Mouse (Mus musculus) MEL (cell line): ENCODE measurements around the gene Leng1. TPM values are rescaled to one million over a fixed set of nuclear protein-coding genes. Genes with fewer than 3 reads are reported as not detected.

Experiments
- DNase-seq: peaks from one replicate; pipeline ENCODE4 v3.0.0; 2011; ENCODE audit warnings: low read depth, low spot score
- H3K27ac ChIP-seq: 2 replicates; pipeline ENCODE4 v1.5.1; 2012; ENCODE audit warnings: low read depth, mild to moderate bottlenecking, control low read depth, low read length, moderate library complexity; ENCODE audit not compliant: control insufficient read depth
- H3K27me3 ChIP-seq, 2 experiments: fragments of 150-350 bp in 1 of 2; sonication (generic) in 1 of 2; 2 replicates each; pipeline ENCODE4 v1.6.1; 2012; ENCODE audit warnings: low read length in 2 of 2, mild to moderate bottlenecking in 2 of 2, improper control_type of control experiment in 1 of 2, moderate library complexity in 1 of 2; ENCODE audit not compliant: insufficient read depth in 2 of 2, control insufficient read depth in 1 of 2
- H3K36me3 ChIP-seq, 2 experiments: 2 replicates each; pipeline ENCODE4 v1.6.1; 2012 to 2014; ENCODE audit warnings: low read length in 2 of 2, improper control_type of control experiment in 1 of 2, inconsistent platforms in 1 of 2, mild to moderate bottlenecking in 1 of 2; ENCODE audit not compliant: insufficient read depth in 2 of 2, control insufficient read depth in 1 of 2
- H3K4me1 ChIP-seq, 2 experiments: fragments of 150-350 bp in 1 of 2; sonication (generic) in 1 of 2; 2 replicates each; pipeline ENCODE4 v1.6.1; 2012; ENCODE audit warnings: low read length in 2 of 2, improper control_type of control experiment in 1 of 2, mild to moderate bottlenecking in 1 of 2; ENCODE audit not compliant: insufficient read depth in 2 of 2, control insufficient read depth in 1 of 2
- H3K4me3 ChIP-seq, 2 experiments: fragments of 150-350 bp in 1 of 2; sonication (generic) in 1 of 2; 2 replicates each; pipeline ENCODE4 v1.5.1; 2012; ENCODE audit warnings: low read depth in 2 of 2, low read length in 2 of 2, mild to moderate bottlenecking in 2 of 2, moderate library complexity in 2 of 2, control low read depth in 1 of 2, improper control_type of control experiment in 1 of 2; ENCODE audit not compliant: control insufficient read depth in 1 of 2, insufficient read depth in 1 of 2
- H3K79me2 ChIP-seq: 2 replicates; pipeline ENCODE4 v1.6.1; 2012; ENCODE audit warnings: mild to moderate bottlenecking, low read length, moderate library complexity; ENCODE audit not compliant: control insufficient read depth, poor library complexity, insufficient read depth
- H3K9ac ChIP-seq: 2 replicates; pipeline ENCODE4 v1.6.1; 2012; ENCODE audit warnings: low read depth, mild to moderate bottlenecking, control low read depth, low read length, moderate library complexity; ENCODE audit not compliant: control insufficient read depth, poor library complexity, severe bottlenecking
- H3K9me3 ChIP-seq: fragments of 150-350 bp; sonication (generic); replicated peaks from 2 replicates; pipeline ENCODE4 v1.6.1; 2012; ENCODE audit warnings: mild to moderate bottlenecking, low read length, improper control_type of control experiment, moderate library complexity; ENCODE audit not compliant: insufficient read depth
- CHD1 ChIP-seq: IDR thresholded peaks from 2 replicates; pipeline ENCODE4 v1.6.1; 2012; ENCODE audit warnings: low read depth, mild to moderate bottlenecking, inconsistent platforms, low read length, improper control_type of control experiment
- CHD2 ChIP-seq: IDR thresholded peaks from 2 replicates; pipeline ENCODE4 v1.6.1; 2011; ENCODE audit warnings: low read length, improper control_type of control experiment
- ETS1 ChIP-seq: IDR thresholded peaks from 2 replicates; pipeline ENCODE4 v1.6.1; 2012; ENCODE audit warnings: low read depth, mild to moderate bottlenecking, inconsistent platforms, low read length, improper control_type of control experiment, moderate library complexity
- GATA1 ChIP-seq: IDR thresholded peaks from 2 replicates; pipeline ENCODE4 v1.6.1; 2011; ENCODE audit warnings: low read depth, low read length, improper control_type of control experiment
- HCFC1 ChIP-seq: IDR thresholded peaks from 2 replicates; pipeline ENCODE4 v1.6.1; 2012; ENCODE audit warnings: low read depth, mild to moderate bottlenecking, inconsistent platforms, low read length, improper control_type of control experiment, moderate library complexity
- JUND ChIP-seq: IDR thresholded peaks from 2 replicates; pipeline ENCODE4 v1.6.1; 2011; ENCODE audit warnings: low read depth, mild to moderate bottlenecking, improper control_type of control experiment, low read length
- KAT2A ChIP-seq: conservative IDR thresholded peaks from 2 replicates; pipeline ENCODE4 v1.6.1; 2012; ENCODE audit warnings: low read depth, low read length, improper control_type of control experiment, inconsistent platforms
- MAFK ChIP-seq: IDR thresholded peaks from 2 replicates; pipeline ENCODE4 v1.6.1; 2011; ENCODE audit warnings: low read depth, mild to moderate bottlenecking, low read length, improper control_type of control experiment, borderline replicate concordance
- MAX ChIP-seq: IDR thresholded peaks from 2 replicates; pipeline ENCODE4 v1.6.1; 2011; ENCODE audit warnings: low read length, improper control_type of control experiment
- MXI1 ChIP-seq: IDR thresholded peaks from 2 replicates; pipeline ENCODE4 v1.6.1; 2011; ENCODE audit warnings: mild to moderate bottlenecking, low read depth, low read length, improper control_type of control experiment
- MYB ChIP-seq: IDR thresholded peaks from 2 replicates; pipeline ENCODE4 v1.6.1; 2011; ENCODE audit warnings: mild to moderate bottlenecking, low read depth, low read length, improper control_type of control experiment
- MYC ChIP-seq: IDR thresholded peaks from 2 replicates; pipeline ENCODE4 v1.6.1; 2011; ENCODE audit warnings: low read depth, mild to moderate bottlenecking, low read length, improper control_type of control experiment, moderate library complexity
- NELFE ChIP-seq: IDR thresholded peaks from 2 replicates; pipeline ENCODE4 v1.6.1; 2011; ENCODE audit warnings: low read depth, low read length, improper control_type of control experiment
- POLR2A ChIP-seq, 2 experiments: IDR thresholded peaks; 2 replicates each; pipeline ENCODE4 v1.6.1; 2011 to 2012; ENCODE audit warnings: low read length in 2 of 2, mild to moderate bottlenecking in 2 of 2, control low read depth in 1 of 2, improper control_type of control experiment in 1 of 2, low read depth in 1 of 2, moderate library complexity in 1 of 2; ENCODE audit not compliant: control insufficient read depth in 1 of 2, insufficient read depth in 1 of 2, poor library complexity in 1 of 2
- POLR2AphosphoS2 ChIP-seq: IDR thresholded peaks from 2 replicates; pipeline ENCODE4 v1.6.1; 2011; ENCODE audit warnings: low read length, improper control_type of control experiment
- POLR2AphosphoS5 ChIP-seq: IDR thresholded peaks from 2 replicates; pipeline ENCODE4 v1.6.1; 2012; ENCODE audit warnings: low read depth, borderline replicate concordance, mild to moderate bottlenecking, inconsistent platforms, low read length, moderate library complexity, mixed read lengths
- TAL1 ChIP-seq: IDR thresholded peaks from 2 replicates; pipeline ENCODE4 v1.6.1; 2012; ENCODE audit warnings: mild to moderate bottlenecking, inconsistent platforms, low read length, moderate library complexity, mixed read lengths
- TCF12 ChIP-seq: IDR thresholded peaks from 2 replicates; pipeline ENCODE4 v1.6.1; 2014; ENCODE audit warnings: low read depth, mild to moderate bottlenecking, inconsistent platforms, low read length, improper control_type of control experiment, moderate library complexity
- USF1 ChIP-seq: IDR thresholded peaks from 2 replicates; pipeline ENCODE4 v1.6.1; 2014; ENCODE audit warnings: low read depth, mild to moderate bottlenecking, inconsistent platforms, low read length, improper control_type of control experiment, moderate library complexity
- USF2 ChIP-seq, 2 experiments: IDR thresholded peaks; 2 replicates each; pipeline ENCODE4 v1.6.1; 2011 to 2012; ENCODE audit warnings: improper control_type of control experiment in 2 of 2, low read length in 2 of 2, borderline replicate concordance in 1 of 2, inconsistent platforms in 1 of 2, low read depth in 1 of 2, mild to moderate bottlenecking in 1 of 2; ENCODE audit not compliant: insufficient read depth in 1 of 2
- ZC3H11A ChIP-seq: IDR thresholded peaks from 2 replicates; pipeline ENCODE4 v1.6.1; 2012; ENCODE audit warnings: low read depth, mild to moderate bottlenecking, inconsistent platforms, low read length, improper control_type of control experiment
- ZMIZ1 ChIP-seq: IDR thresholded peaks from 2 replicates; pipeline ENCODE4 v1.6.1; 2012; ENCODE audit warnings: low read depth, mild to moderate bottlenecking, inconsistent platforms, low read length, improper control_type of control experiment, moderate library complexity
- ZNF384 ChIP-seq: IDR thresholded peaks from 2 replicates; pipeline ENCODE4 v1.6.1; 2012; ENCODE audit warnings: low read depth, mild to moderate bottlenecking, inconsistent platforms, low read length, improper control_type of control experiment
- polyA plus RNA-seq, 2 experiments: library from polyadenylated mRNA; stranded (reverse) in 1 of 2; unstranded in 1 of 2; fragments of >175 nt in 1 of 2; fragments of >200 nt in 1 of 2; gene quantifications; 2 replicates each; pipeline versions ENCODE4 v1.2.1 to v1.2.4; 2012; ENCODE audit warnings: low replicate concordance in 2 of 2, low read depth in 1 of 2; ENCODE audit not compliant: insufficient read length in 2 of 2, insufficient read depth in 1 of 2, missing spikeins in 1 of 2
- total RNA-seq: library from RNA; depleted of rRNA; stranded (reverse); fragments of 300-350 nt; gene quantifications from 2 replicates; pipeline ENCODE4 v1.2.3, GENCODE M21; 2012

Leng1 gene
- total and polyA plus RNA-seq, 3 experiments: 11.0 to 11.3 TPM; not detected in 1

DNA sequence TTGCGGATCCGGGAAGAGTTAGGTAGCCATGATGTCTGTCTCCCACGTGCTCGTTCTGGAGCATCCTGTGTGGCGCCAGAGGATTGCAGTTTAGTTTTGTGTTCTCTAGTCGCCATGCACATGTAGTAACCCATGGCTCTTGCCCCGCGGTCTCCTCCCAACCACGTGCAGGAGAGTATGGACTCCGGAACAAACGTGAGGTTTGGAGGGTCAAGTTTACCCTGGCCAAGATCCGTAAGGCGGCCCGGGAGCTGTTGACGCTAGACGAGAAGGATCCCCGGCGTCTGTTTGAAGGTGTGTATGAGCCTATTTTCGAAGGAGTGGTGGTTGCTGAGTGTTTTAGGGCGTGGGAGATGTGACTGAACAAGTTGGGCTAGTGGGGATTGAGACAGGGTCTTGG lies 38.8 kb upstream of the Leng1 start:
- Histone ChIP-seq H3K79me2 (peaks cover 28% of the 10 kb centered on the region), H3K9ac (peak overlapping the region; percentile 99), H3K4me3 (peak overlapping the region; percentile 73 to 99), H3K4me1 (peaks cover 0 to 8% of the 10 kb centered on the region in 2 experiments; a peak in 1 of 4 replicates), H3K36me3 (peaks cover 6 to 18% of the 10 kb centered on the region in 2 experiments), H3K27me3 (no peaks in the 10 kb centered on the region)
- no peak for TF ChIP-seq TCF12
- no peak for TF ChIP-seq USF2 (IDR thresholded peaks at IDR 0.05; ENCODE audit: borderline replicate concordance in 1 of 2, insufficient read depth in 1 of 2, low read depth in 1 of 2, low read length in 2 of 2)
- TF ChIP-seq JUND: no peak
- no peak for TF ChIP-seq ETS1
- TF ChIP-seq ZNF384: no peak
- TF ChIP-seq POLR2AphosphoS5: no peak
- no peak for TF ChIP-seq HCFC1
- TF ChIP-seq MYB: no peak
- no peak for TF ChIP-seq POLR2AphosphoS2
- TF ChIP-seq ZC3H11A: no peak
- TF ChIP-seq MAFK: no peak
- peak in 1 of 2 experiments; percentile 7; a peak in 2 of 4 replicates for TF ChIP-seq POLR2A (IDR thresholded peaks at IDR 0.05; ENCODE audit: control insufficient read depth in 1 of 2, insufficient read depth in 1 of 2, low read depth in 1 of 2, low read length in 2 of 2, poor library complexity in 1 of 2)
- no peak for TF ChIP-seq USF1
- TF ChIP-seq KAT2A: no peak
- TF ChIP-seq CHD1: peak; percentile 93; the same call in 1 of the 2 replicates
- peak; percentile 93 for TF ChIP-seq MYC
- TF ChIP-seq TAL1: no peak
- peak; percentile 76 for TF ChIP-seq MXI1
- peak; percentile 93 for TF ChIP-seq MAX
- TF ChIP-seq NELFE: no peak
- TF ChIP-seq GATA1: no peak
- TF ChIP-seq ZMIZ1: no peak
- no peak for TF ChIP-seq CHD2
- TF ChIP-seq, all 39 proteins: peak for 5
- Histone ChIP-seq H3K9me3 (no peaks in the 10 kb centered on the region), H3K27ac (peak overlapping the region; percentile 98)
- DNase-seq: peak; percentile 58
